Mouse (Mus musculus) cerebellum, adult 11-12 months (tissue): ENCODE measurements around the gene Npm3.

Source experiments
- DNase-seq: peaks from one replicate; pipeline ENCODE4 v3.0.0; 2022

The Npm3 gene

GRCm38 (mm10) chr19:45731658-45732057 lies 17.7 kb downstream of the Npm3 start:
- DNase-seq, result no peak

- no peak for DNase-seq
Observed at GRCm38 (mm10) chr19:45730042-45730441, 19.3 kb downstream of the Npm3 start.

- no peak for DNase-seq
Observed at GRCm38 (mm10) chr19:45727231-45727630, 22.2 kb downstream of the Npm3 start.

- no peak for DNase-seq
Observed at GRCm38 (mm10) chr19:45725677-45726277, 23.6 kb downstream of the Npm3 start.

GRCm38 (mm10) chr19:45722188-45722587 lies 27.2 kb downstream of the Npm3 start:
- no peak for DNase-seq

GRCm38 (mm10) chr19:45718286-45718685 lies 31.1 kb downstream of the Npm3 start:
- no peak for DNase-seq

GRCm38 (mm10) chr19:45717493-45718220 lies 31.7 kb downstream of the Npm3 start:
- DNase-seq, result peak; percentile 59

GRCm38 (mm10) chr19:45708704-45709103 lies 40.7 kb downstream of the Npm3 start:
- DNase-seq, result no peak
